Mouse (Mus musculus) thymus, postnatal 14 days (tissue): ENCODE measurements around the gene Syne1.

Experiments
- DNase-seq: peaks from one replicate; pipeline ENCODE4 v3.0.0; 2021

The Syne1 gene

DNA sequence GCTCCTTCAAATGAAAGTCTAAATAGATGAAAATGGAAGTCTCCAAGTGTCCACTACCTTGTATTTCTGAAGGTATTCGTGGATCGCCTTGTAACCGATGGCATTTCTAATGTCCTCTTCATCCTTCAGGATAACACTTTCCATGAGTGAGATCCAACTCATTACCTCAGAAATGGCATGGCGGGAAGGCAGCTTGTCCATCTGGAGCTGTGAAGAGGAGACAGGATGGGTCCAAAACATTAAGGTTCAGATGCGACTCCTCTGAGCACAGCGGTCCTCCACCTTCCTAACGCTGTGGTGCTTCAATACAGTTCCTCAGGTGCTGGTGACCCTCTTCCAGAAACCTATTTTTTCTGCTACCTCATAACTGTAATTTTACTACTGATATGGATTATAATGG, 426.5 kb downstream of the Syne1 start:
- DNase-seq, result no peak

DNA sequence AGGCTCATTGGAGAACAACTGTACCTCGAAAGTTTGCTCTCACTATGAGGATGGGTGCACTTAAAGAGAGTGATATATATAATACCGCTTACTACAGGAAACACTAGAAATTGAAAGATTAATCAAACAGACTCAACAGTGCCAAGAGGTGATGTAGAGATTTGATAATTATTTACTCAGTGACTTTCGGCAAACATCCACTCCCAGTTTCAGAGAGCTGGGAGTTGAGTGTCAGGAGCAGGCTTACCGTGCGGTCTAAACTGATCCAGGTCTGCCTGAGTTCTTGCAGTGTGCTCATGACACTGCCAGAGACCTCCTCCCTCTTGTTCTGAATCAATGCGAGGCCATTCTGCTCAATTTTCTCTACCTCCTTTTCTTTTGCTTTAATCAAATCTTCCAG, 434.6 kb downstream of the Syne1 start:
- no peak for DNase-seq

DNA sequence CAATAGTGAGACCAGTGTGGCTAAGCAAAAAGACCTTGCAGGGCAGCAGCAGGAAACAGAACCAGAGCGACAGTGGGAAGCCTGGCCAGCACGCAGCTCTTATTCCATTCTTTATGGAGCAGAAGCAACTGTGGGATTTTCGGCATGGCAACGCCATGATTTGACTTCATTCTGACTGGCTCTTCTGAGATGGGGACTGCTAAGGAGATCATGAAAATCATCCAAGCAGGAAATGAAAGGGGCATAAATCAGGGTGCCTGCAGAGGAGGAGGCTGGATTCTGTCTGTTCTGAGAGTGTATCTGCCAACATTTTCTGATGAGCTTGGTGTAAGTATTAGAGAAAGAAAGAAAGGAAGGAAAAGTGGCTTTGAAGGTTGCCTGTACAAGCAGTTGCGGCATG, 435.1 kb downstream of the Syne1 start:
- no peak for DNase-seq

GRCm38 (mm10) chr10:5110773-5111172, 440.5 kb downstream of the Syne1 start:
- DNase-seq, result no peak

DNA sequence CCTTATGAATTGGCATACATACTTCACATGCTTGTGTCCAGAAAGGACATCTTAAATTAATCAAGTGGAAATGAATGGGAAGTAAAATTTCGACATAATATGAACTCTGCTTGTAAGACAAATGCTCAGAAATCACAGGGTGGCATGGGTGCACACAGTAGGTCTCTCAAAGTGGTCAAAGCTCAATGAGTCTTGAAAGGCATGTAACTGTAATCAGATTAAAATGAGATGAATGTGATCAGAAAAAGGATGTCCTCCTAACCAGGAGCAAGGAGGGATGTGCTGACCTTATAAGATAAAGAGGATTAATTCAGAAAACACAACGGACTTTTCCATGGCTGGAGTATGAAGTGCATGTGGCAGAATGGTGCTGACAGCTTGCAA, 453.5 kb downstream of the Syne1 start:
- no peak for DNase-seq

- no peak for DNase-seq
These were observed 454.1 kb downstream of the Syne1 start for GRCm38 (mm10) chr10:5096996-5097753.

DNA sequence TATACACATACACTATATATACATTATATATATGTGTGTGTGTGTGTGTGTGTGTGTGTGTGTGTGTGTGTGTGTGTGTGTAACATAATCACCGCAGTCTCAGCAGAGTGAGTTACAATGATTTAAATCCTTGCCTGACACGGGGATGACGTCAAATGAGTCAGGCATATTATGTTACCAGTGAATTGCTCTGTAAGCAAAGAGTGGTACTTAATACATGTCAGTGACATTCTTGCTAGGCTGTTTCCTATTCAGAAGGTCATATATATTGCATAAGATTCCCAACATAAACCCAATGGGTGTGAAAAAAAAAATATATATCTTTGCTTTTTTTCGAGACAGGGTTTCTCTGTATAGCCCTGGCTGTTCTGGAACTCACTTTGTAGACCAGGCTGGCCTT, 462.1 kb downstream of the Syne1 start:
- no peak for DNase-seq

GRCm38 (mm10) chr10:5087336-5087735, 463.9 kb downstream of the Syne1 start:
- DNase-seq, result no peak

DNA sequence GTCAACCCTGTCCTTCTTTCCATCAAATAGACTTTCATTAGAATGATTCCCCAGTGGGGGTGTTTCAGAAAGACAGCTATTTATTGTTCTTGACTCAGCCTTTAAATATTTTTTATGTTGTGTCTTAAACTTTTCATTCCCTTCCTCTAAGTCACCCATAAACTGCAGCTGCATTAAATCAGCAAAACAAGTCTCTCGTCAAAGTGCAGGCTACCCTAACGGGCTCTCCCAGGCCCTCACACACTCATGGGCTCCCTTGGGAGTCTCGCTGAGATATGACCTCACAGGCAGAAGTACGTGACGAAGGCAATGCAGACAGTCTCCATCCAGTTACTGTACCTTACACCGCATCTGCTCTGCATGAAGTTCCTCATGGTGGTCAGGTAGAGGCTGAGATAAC, 465.0 kb downstream of the Syne1 start:
- no peak for DNase-seq

- DNase-seq, result no peak
These were observed 465.5 kb downstream of the Syne1 start for GRCm38 (mm10) chr10:5085792-5086191.

DNA sequence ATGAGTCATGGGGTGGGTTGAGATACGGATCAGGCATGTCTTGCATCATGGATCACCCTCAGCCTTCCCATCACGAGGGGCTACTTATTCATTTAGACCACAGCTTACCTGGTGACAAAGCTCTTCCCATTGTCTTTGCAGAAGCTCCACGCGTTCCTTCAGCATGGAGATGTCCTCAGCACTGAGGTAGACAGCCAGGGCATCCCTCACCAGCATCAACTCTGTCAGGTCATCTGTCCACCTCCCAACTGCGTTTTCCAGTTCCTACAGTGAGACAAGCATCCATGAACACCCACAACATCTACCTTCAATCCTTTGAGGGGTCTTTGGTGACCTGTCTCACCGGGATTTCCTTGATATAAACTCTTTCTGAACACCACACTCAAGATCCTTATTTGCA, 467.6 kb downstream of the Syne1 start:
- no peak for DNase-seq

GRCm38 (mm10) chr10:5079945-5080468, 471.3 kb downstream of the Syne1 start:
- peak; percentile 23 for DNase-seq

DNA sequence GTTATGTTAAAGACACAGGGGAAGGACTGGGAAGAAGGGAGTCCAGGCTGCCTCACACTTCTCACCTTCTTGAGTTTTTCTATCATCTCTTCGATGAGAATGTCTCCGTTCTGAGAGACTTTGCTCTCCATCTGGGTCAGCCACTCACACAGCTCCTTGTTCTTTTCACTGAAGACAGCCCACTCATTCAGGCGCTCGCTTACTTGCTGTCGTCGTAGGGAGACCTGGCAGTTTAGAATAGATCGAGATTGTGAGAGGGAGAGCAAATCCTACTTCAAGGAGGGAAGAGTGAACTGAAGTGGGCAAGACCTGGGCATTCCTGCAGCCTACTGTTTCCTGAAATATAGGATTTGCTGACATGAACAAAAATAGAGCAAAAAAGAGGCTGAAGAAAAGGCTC, 475.6 kb downstream of the Syne1 start:
- DNase-seq, result no peak

GRCm38 (mm10) chr10:5072054-5072453, 479.2 kb downstream of the Syne1 start:
- DNase-seq, result no peak

GRCm38 (mm10) chr10:5070941-5071231, 480.4 kb downstream of the Syne1 start:
- no peak for DNase-seq

- DNase-seq, result no peak
These were observed 480.9 kb downstream of the Syne1 start for GRCm38 (mm10) chr10:5070168-5070940.

DNA sequence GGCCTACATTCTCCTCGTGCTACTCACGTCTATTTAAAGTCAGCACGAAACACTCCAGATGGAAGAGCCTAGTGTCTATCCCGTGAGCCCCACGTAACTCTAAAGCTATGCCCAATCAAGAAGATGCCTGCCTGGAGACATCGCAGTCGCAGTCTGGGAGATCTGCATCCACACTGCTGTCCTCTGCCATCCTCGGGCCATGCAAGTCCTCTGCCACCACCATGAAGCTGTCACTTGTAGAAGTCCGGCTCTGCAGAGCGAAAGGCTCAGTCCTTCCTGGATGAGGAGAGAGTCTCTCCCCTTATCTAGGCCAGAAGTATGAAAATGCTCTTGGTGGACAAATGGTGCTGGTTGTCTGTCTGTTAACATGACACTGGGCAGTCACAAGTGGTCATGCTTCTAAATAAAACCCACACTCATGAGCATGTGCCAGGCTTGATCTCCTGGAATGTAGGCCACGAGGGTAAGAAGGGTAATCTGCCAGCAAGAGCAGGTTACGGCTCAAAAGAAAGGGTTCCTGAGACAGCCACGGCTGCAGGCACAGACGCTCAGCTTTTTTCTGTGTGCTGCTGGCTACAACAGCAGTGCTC, 482.5 kb downstream of the Syne1 start, which contains the start of gene Gm10097:
Gene Gm10097 (plus strand): TSS at position 517 of the 590 bp plus-strand sequence.
- no peak for DNase-seq

DNA sequence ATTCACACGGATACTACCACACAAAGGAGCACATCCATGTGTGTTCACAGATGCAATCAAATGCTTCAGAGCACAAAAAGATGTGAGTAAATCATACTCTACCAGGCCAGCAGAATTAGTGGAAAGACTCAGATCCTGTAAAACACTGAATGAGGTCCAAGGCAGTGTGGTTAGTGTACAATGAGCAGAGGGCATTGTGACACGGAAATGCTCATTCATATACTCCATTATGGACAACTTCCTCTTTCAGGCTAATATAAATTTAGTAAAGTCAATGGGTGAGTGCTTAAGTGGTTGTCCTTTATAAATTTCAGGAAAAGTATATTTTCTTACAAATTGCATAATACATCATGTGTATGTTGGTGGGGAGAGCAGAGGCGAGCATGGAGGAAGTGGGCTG, 484.2 kb downstream of the Syne1 start:
- no peak for DNase-seq

- DNase-seq, result no peak
These were observed 491.3 kb downstream of the Syne1 start for GRCm38 (mm10) chr10:5059983-5060382.

DNA sequence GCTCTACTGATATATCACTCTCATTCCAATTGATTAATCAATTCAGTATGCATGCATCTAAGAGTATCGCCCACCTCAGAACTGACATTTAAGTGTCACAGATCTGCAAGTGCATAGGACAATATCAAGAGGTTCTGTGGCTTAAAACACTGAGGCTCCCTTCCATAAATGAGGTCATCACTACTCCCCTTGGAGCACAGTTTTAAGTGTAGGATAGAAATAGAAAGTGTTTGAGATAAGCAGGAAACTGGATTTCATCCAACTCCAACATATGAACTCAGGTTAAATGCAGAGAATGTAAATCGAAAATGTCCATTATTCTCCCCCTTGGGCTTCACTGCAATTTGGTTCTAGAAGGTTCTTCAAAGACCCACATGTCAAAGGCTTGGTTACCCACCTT, 492.4 kb downstream of the Syne1 start:
- DNase-seq, result no peak

GRCm38 (mm10) chr10:5057661-5058060, 493.6 kb downstream of the Syne1 start:
- no peak for DNase-seq

GRCm38 (mm10) chr10:5056940-5057339, 494.3 kb downstream of the Syne1 start:
- no peak for DNase-seq

GRCm38 (mm10) chr10:5056243-5056735, 495.0 kb downstream of the Syne1 start:
- DNase-seq, result no peak

- no peak for DNase-seq
These were observed 505.6 kb downstream of the Syne1 start for GRCm38 (mm10) chr10:5045671-5046070.
